Mouse (Mus musculus) cerebellum, adult 8-10 months (tissue): ENCODE data around the gene 2810004N23Rik.
"Not testable (repeated sequence)": the region's sequence is repeated elsewhere in the genome, so short reads cannot be mapped to it uniquely, and the experiment has no call there.

Experiments used
- DNase-seq: peaks from one replicate; pipeline ENCODE4 v3.0.0; 2022

Gene 2810004N23Rik

DNA sequence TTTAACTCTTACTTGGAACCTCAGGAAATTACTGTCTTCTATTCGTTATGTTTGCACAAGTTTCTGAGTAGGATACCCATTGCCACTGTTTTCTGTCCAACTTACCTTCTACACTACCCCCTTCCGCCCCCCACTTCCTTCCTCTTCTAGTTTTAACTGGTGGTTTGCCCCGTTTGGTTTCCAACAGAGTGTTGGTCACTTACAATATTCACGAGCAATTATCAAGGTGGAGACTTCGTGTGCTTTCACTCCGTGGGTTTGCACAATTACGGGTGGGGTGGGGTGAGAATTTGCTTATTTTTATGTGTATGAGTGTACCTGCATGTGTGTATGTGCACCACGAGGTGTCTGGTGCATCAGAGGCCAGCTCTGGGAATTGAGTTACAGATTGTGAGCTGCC is 809 bp upstream of the 2810004N23Rik start:
- DNase-seq: no peak

DNA sequence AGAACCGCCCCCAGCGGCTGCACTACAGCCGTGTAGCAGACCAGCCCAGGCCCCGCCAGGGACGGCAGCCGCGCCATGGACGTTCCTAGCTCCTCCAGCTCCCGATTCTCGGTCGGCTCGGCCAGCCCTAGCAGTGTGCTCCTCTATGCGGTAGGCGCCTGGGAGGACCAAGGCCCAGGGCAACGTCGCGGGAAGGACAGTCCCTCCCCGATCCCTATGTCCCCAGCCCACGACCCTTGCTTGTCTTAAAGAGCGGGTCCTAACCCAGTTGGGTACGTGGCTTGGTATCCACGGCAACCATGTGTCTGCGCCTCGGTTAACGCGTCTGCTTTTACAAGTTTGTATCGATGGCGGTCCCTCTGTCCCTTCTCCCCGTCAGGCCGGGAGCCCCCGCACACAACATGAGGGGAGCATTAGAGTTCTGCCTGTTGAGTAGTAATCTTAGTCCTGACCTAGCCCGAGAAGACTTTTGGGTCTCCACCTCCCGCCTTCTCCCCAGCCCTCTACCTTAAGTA is 300 bp upstream of the 2810004N23Rik start:
- no peak for DNase-seq

DNA sequence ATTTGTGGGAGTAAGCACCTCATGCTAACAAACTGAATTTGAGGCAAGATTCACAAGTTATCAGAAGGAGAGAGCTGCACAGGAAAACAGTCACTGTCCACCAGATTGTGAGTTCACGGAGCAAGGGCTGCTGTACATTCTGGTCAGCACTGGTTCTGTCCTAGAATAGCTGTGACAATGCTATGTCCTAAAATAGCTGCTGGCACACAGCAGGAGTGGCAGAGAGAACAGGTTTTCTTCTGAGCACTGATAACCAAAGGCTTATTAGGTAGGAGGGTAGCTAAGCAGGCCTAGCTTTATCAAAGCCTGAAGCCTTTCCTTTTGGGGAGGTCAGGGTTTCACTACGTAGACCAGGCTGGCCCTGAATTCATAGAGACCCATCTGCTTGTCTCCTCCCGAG is 2.7 kb downstream of the 2810004N23Rik start:
- DNase-seq: peak; percentile 19

DNA sequence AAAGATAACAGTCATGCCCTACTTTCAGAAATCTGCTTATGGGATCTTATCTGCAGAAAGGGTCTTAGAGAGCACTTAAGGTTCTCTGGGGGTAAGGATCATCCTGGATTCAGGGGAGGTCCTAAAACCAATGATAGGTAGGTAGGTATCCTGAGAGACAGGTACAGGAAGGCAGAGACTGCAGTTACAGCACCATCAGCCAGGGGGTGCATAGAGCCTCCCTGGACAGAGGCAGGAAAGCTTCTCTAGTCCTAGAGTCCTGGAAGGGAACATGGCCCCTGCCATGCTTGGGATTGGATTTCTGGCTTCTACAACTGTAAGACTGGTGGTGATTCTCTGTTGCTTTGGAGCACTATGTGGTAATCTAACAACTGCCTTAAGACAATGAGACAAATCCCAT is 3.5 kb downstream of the 2810004N23Rik start:
- DNase-seq: no peak

DNA sequence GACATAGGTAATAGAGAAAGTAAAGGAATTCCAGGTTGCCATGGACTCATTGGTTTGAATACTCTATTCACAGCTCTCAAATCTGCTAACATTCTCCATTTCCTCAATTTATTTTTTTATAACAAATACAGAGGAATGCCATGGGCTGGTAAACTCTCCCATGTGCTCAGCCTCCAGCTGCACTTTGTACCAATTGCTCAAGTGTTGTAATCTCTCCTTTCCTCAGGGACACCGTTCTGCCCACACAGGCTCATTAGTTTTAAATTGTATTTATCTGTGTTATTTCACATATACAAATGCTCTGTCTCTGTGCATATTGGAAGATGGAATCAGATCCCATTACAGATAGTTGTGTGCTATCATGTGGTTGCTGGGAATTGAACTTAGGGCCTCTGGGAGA is 9.4 kb downstream of the 2810004N23Rik start:
- DNase-seq: no peak

DNA sequence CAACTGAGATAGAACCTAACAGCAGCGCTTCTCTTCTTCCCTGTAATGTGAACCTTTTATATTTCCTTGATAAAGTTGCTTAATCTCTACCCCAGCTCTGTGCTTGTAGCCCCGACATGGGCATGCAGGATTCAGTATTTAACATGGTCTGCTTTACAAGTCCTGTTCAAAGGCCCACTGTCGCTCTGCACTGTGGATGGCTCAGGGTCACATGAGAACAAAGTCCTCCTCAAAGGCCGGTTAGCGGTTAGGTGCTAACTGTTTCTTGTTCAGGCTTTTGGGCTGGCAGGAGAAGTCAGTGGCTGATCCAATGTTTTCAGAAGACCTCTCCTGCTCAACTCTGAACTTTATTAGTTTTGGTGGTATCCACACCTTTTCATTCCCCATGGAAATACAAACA is 17.3 kb downstream of the 2810004N23Rik start:
- DNase-seq: no peak

DNA sequence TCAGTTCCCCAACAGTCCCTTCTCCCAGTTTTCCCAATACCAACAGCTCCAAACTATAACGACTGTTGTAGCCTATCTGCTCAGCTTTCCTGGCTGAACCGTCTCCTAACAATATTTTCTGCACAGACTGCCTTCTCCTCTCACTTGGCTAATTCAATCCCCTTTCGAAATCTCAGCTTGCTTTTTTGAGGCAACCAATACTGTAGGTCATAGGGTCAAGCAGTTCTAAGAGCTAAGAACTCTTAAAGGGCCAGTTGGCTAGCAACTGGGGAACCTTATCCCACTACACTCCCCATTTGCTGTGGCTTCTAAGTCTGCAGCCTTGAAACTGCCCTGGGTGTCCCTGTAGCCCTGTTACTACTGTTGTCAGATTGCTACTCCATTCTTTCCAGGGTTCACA is 17.8 kb downstream of the 2810004N23Rik start:
- DNase-seq: no peak

DNA sequence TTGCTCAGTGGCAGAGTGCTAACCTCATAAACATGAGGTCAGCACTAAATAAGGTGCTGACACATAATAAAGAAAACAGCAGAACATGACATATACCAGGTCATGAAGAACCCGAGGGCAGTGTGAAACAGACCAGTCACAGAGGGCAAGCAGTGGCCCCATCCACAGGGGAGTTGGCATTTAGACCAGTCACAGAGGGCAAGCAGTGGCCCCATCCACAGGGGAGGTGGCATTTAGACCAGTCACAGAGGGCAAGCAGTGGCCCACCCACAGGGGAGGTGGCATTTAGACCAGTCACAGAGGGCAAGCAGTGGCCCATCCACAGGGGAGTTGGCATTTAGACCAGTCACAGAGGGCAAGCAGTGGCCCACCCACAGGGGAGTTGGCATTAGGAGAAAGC is 20.0 kb downstream of the 2810004N23Rik start:
- DNase-seq: not testable (repeated sequence)

DNA sequence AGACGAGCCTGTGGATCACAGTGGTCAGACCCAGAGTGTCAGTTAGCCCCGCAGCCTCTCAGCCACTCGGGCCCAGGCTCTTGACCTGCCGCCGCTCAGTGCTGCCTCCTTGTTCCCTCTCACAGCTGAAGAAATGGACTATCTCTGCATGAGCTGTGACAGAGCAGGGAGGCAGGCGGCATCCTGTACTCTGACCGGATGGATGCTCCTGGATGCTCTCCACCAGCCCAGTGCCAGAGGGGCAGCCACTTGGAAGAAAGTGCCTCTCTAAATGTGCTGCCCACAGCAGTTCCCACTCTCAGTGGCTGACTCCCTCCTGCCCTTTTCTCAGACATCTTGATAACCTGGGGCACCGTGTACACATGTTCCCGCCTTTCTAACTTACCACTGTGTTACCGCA is 21.1 kb downstream of the 2810004N23Rik start:
- DNase-seq: no peak

DNA sequence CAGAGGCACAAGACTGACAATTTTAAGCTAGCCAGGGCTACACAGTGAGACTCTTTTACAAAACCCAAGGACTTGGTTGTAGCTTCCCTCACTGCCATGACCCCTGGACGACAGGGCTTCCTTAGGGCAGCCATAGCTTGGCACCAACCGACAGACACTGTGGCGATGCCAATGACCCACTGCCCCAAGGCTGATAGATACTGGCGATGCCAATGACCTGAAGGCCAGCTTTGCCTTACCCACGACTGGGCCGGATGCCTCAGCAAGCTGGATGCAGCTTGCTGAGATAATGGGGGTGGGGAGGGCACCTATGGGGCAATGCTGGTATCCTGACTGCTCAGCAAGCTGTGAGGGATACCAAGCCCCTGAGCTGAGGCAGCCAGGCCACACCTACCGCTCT is 22.0 kb downstream of the 2810004N23Rik start:
- DNase-seq: no peak

DNA sequence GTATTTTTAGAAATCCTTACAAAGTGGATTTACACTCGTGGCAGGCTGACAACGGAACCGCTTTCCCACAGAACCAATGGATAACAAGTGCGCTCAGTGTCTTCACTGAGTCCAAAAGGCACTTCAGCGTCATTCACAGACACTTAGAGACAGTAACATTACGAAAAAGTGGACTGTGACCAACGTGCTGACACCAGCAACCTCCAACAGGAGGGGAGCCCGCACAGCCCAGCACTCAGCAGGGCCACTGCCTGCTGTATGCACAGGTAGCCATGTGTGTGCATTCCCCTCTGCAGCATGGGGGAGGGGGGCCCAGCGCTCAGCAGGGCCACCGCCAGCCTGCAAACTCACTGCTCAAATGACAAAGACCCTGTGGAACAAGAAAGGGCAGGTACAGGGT is 23.5 kb downstream of the 2810004N23Rik start:
- no peak for DNase-seq

DNA sequence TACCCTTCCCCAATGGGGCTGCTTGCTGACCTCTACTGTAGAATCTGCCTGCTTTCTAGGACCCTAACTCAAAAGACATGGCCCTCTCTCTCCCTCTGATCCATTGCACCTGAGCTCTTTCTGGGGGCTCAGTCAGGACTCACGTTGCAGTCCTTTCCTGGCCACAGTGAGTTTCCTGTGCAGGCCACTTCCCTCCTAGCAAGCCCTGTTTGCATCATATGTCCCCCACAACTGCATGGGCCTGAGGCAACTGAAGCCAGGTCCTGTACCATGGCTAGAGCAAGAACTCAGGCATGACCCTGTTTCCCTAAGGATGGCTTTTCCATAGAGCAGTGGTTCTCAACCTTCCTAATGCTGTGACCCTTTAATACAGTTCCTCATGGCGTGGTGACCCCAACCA is 25.0 kb downstream of the 2810004N23Rik start:
- DNase-seq: no peak

DNA sequence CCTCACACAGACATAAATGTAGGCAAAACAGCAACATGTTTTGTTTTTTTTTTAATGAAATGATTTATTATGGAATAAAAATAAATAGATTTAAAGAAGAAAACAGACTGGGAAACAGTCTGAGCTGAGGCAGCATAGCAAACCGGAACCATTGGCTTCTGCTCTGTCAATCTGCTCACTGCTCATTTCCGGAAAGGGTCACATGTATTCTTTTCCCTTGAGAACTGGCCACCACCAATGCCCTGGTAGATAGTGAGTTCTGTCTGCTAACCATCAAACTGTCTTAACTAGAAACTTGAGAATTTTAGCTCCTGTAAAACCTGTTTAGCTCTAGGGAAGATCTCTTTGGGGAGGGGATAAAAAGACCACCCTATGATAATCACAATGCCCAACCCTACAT is 26.0 kb downstream of the 2810004N23Rik start:
- DNase-seq: no peak

DNA sequence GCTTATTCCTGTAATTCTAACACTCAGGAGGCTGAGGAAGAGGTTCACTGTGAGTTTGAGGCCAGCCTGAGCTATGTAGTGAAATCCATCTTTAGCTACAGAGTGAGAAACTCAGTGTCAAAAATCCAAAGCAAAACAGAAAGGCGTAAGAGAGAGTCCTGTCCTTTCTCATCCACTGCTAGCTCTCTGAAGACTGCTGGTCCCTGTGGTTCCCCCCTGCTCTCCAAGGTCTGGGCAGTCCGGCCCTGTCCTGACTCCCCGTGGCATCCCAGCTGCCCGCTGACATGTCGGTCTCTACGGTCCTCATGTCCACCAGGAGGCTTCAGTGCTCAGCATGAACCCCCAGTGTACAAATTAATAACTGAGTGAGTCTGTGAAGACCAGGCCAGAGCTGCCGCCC is 26.6 kb downstream of the 2810004N23Rik start:
- DNase-seq: no peak

DNA sequence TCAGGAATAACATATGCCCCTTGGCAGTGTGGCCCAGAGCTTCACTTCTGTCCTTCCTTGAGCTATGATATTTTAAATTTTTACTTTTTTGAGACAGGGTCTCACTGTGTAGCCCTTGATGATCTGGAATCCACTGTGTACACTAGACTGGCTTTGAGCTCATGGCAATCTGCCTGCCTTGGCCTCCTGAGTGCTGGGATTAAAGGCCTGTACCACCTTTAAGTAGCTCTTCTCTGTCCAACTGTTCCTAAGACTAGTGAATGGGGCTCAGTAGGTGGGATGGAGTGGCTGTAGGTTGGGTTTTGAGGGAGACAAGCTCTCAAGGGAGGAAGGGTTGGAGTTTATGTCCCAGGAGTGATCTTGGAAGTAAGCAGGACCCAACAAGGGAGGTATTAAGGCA is 27.1 kb downstream of the 2810004N23Rik start:
- no peak for DNase-seq

DNA sequence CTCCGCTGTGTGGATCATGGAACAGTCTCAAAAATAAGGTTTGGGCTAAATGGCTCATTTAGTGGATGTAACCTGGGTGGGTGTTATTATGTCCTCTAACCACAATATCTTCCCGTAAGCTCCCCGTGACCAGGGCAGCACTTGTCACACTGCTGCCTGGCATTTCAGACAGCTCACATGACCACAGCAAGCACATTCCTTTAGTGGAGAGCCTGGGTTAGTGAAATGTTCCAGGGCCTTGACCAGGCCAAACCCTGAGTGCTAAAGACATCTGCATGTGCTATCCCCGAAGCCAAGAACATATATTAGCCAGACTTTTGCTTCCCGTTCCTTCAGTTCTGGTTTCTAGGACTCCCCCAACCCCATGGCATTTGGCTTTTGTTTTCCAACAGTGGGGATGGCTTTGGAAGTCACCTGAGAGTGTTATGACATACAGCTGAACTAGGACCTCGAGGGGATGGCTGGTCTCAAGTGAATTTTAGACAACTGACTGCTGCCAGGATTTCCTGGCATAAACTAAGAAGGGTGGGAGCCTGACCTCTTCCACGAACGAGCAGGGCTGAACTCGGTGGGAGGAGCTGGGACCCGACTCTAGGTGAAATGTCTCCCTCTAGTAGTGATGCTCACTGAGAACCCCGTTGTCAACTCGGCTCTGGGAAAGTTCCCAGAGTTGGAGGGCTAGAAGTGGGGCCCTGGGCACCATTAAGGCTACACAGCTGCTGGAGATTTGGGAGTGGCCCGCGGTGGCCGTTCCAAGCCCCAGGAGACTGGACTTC is 29.3 kb downstream of the 2810004N23Rik start:
- DNase-seq: no peak

DNA sequence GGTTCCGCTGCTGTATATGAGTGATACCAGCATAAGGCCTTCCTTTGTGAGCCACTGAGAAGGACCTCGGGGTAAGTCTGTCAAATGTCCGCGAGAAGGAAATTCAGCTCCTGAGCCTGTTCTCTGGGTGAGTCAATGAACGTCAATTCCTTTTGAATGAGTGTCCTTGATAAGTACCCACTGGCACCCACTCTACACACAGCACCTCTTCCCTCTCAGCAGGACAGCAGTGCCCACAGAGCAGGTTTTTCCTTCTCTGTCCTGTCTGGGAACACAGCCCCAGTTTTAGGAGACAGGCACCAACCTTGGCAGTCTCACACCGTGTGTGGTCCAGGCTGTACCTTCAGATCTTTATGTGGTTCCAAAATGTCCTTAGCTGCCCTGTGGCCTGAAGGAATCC is 31.0 kb downstream of the 2810004N23Rik start:
- no peak for DNase-seq

DNA sequence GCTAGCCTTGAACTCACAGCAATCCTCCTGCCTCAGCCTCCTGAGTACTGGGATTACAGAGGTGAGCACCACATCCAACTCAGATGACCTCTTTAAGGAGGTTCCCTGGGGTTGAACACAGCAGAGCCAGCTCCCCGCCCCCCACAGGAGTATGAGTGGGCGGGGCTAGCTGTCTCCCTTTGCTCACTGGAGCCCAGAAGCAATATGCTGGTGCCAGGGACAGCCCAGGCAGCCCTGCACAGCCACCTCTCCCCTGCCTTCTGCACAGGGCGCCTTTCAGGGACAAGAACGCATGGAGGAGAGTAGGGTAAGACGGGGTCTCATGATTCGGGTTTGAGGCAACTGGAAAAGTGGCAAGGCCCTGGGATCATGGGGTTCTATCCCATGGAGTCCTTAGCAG is 31.4 kb downstream of the 2810004N23Rik start:
- no peak for DNase-seq

DNA sequence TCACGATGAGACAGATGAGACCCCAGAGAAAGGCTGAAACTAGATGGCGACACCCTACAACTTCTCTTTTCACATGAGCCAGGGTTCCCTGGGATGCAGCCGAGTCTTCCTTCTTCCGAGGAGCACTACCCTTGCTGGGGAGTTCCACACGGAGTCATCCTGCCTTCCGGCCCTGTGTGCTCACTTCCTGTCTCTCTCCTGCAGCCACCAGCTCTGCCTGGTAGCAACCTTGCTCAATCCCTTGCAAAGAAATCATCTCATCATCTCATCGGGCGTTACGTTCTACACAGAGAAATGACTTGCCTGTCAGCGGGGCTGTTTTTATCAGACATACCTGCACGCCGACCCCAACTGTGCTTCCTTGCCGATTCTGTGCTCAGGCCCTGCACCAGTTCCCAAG is 32.9 kb downstream of the 2810004N23Rik start:
- no peak for DNase-seq

DNA sequence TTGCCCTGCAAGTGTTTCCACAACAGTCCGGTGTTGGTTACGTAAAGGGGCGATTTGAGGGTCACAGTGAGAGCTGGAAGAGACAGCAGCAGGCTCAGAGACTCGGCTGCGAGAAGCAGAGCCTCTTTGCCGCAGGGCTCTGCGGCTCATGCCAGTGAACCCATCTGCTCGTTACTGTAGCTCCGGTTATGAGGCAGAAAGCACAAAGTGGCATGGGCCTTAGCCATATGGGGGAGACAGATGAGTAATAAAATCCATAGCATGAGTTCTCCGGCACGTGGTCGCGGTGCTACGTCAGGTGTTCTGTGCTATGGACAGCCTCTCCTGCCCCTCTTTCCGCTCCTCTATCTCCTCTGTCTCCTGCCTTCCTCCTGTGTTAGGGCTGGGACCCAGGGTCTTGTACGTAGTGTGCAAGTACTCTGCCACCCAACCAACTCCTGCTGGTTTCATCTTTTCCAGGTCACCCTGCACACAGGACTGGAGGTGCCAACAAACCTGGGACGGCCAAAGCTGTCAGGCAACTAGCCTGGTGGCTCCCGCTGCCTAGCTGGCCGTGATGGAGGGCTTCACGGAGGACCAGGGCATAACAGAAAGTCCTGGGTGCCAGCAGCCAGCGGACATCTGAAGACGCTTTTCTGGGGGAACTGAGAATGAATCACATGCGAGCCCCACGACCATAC is 34.2 kb downstream of the 2810004N23Rik start:
- DNase-seq: peak; percentile 45

DNA sequence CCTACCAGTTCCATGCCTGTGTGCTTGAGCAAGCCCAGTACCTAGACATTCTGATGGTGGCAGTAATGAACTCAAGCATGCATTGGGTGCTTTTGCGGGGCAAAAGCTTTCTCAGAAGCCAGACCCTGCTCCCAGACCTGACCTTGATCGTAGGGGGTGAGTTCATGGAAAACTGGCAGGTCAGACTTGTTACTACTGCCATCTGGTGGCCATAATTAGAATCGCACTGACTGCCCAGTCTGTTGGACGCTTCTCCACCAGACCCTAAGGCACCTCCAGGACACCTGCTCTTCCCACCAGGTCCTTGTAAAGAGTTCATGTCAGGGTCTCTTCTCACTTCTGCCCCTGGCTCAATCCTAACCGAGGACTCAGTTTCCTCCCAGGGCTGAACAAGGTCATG is 35.5 kb downstream of the 2810004N23Rik start:
- DNase-seq: peak; percentile 77

DNA sequence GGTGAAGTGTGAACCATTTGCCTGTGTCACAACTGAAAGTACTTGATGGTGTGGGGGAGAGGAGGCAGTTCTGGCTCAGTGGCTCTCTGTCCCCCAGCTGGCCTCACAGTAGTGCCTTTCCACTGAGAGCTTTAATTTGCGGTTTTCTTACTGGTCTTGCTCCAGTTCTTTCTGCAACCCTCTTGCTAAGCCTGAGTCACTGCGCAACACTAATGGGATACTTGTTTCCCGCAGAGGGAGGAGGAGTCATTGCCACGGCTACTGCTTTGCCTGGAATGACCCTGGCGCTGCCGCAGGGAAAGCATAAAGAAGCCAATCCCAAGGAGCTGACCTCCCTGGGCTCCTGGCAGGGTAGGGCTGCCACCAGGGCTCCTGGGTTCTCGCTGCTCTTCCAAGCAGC is 36.3 kb downstream of the 2810004N23Rik start:
- DNase-seq: no peak

DNA sequence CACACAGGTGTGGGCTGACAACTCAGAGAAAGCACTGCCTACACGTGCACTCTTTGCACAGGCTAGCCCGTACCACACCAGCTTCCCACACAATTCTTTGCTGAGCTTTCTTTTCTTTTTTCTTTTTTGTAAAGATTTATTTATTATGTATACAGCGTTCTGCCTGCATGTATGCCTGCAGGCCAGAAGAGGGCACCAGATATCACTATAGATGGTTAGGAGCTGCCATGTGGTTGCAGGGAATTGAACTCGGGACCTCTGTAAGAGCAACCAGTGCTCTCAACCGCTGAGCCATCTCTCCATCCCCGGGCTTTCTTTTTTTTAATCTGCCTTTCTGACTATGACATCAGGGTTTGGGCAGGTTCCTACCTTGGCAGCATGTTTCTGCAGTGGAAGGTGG is 39.4 kb downstream of the 2810004N23Rik start:
- no peak for DNase-seq

DNA sequence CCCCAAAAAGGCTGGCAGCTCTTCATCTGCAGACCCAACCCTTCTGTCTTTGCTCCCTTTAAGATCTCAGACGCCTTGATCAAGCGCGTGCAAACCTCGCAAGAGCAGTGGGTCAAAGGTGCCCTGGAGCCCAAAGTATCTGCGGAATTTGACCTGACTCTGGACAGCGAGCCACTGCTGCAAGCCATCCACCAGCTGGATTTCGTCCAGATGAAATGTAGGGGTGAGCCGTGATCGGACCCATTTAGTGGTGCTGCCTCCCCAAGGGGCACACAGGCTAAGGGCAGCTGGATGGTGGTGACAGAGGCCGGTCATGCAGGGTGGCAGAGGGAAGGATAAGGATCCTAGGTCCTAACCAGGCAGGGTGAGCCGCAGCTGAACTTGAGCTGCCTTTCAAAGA is 42.8 kb downstream of the 2810004N23Rik start:
- no peak for DNase-seq
